In the genomic region with DNA sequence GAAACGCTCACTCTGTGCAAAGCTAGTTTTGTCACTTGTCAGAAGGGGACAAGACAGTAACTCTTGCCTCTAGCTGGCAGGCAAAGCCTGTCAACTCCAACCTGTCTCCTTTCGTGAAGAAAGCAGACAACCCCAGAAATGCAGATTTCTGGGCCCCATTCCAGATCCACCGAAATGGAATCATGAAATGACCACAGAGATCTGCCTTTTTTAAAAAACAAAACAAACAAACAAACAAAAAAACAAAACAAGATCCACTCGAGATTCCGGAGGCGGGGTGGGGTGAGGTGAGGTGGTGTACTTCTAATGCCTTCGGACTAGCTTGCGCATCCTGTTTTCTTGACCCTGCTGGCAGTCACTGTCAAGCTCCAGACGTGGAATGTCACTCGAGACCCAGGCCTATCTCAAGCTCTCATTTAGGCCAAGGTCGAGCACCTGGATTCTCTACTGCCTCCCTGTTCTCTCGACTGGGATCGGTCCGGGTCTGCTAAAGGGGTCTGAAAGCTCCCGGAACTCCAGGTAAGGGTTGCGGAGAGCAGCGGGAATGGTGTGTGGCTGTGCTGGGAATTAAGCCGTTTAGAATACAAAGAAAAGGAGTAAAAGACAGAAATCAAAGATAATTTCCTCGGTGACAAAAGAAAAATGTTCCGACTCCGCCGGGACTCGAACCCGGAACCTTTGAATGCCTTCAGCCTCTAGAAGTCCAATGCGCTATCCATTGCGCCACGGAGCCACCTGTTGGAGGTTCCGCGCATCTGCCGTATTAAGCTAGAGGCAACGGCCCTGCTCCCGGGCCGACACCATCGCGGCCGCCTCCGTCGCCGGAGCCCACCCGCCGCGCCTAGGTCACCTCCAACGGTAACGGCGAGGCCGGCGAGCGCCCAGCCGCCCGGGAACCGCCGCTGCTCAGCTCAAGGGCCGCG, we compare ENCODE assay signal across 8 mouse cellular contexts. TPM values are rescaled to one million over a fixed set of nuclear protein-coding genes. Genes with fewer than 3 reads are reported as not detected.
DNase-seq lines count a peak whose midpoint lies in the region.

No protein-coding gene starts in this region.

- H3K4me3 ChIP-seq in megakaryocyte, embryonic 14.5 days (replicated peaks): peak overlapping the region; percentile 95

- peaks cover 43% of the 10 kb centered on the region for H3K4me1 ChIP-seq in megakaryocyte, embryonic 14.5 days

- peak; percentile 95 to 100 for DNase-seq in adrenal gland, adult (ENCODE audit: inconsistent age in 2 of 2, low spot score in 1 of 2)
- DNase-seq in embryo, embryonic 10 days (ENCODE audit: low spot score): peak; percentile 94
- DNase-seq in gastrocnemius, postnatal 10 days: peak; percentile 96
- DNase-seq in induced T-regulatory cell, adult 2 months (ENCODE audit: low read depth): peak; percentile 96
- DNase-seq in left cerebral cortex, adult 9 months (ENCODE audit: low spot score in 2 of 2): peak; percentile 65 to 93
- DNase-seq in right cerebral cortex, adult 2 months (ENCODE audit: low spot score in 2 of 2): peak; percentile 86 to 93
- DNase-seq in urinary bladder, postnatal 14 days (ENCODE audit: low spot score): peak; percentile 94

- no peaks in the 10 kb centered on the region for H3K9me3 ChIP-seq in megakaryocyte, embryonic 14.5 days

- H3K36me3 ChIP-seq in megakaryocyte, embryonic 14.5 days (replicated peaks; ENCODE audit: low read length): no peaks in the 10 kb centered on the region

- peaks cover under 1% of the 10 kb centered on the region for H3K27me3 ChIP-seq in megakaryocyte, embryonic 14.5 days (replicated peaks)

RNA-seq across cellular contexts. Expression of a gene that starts 1.4 kb away (rescaled TPM):
- 10 to 100 TPM; 14.1 to 23.2 TPM for total RNA-seq in gastrocnemius, postnatal 10 days (2021)
- polyA plus RNA-seq in megakaryocyte, embryonic 14.5 days (2012; ENCODE audit: insufficient read depth, low replicate concordance): 2.4 and 3.6 TPM in 2 replicates

RNA-seq across cellular contexts. Expression of a gene that starts 18.4 kb away (rescaled TPM):
- total RNA-seq in gastrocnemius, postnatal 10 days (2021): 10 to 100 TPM; 22.0 to 23.4 TPM
- 0.83 and 4.4 TPM in 2 replicates for polyA plus RNA-seq in megakaryocyte, embryonic 14.5 days (2012; ENCODE audit: insufficient read depth, low replicate concordance)

RNA-seq across cellular contexts. Expression of a gene that starts 47.2 kb away (rescaled TPM):
- total RNA-seq in gastrocnemius, postnatal 10 days (2021): 10 to 100 TPM; 27.9 to 32.3 TPM
- 799 and 1,910 TPM in 2 replicates for polyA plus RNA-seq in megakaryocyte, embryonic 14.5 days (2012; ENCODE audit: insufficient read depth, low replicate concordance)

Comparison
In these comparisons a context has a peak if more than half of its experiments do, and no peak if none do; other contexts are left out.
1. Peak in every context shown above with its lines: DNase-seq and H3K4me3 ChIP-seq.